Mouse (Mus musculus) urinary bladder, adult 2 months (tissue): ENCODE data around the gene Plcb2. TPM values are rescaled to one million over a fixed set of nuclear protein-coding genes. Genes with fewer than 3 reads are reported as not detected.

ENCODE experiments used
- DNase-seq: peaks from one replicate; pipeline ENCODE4 v3.0.0; 2022; ENCODE audit warnings: low spot score
- polyA plus RNA-seq: library from polyadenylated mRNA; depleted of rRNA; stranded (reverse); fragments of >200 nt; gene quantifications from 2 replicates; pipeline ENCODE4 v1.2.3, GENCODE M21; 2012

The Plcb2 gene
- polyA plus RNA-seq, 1 experiment, result 2.6 TPM

DNA sequence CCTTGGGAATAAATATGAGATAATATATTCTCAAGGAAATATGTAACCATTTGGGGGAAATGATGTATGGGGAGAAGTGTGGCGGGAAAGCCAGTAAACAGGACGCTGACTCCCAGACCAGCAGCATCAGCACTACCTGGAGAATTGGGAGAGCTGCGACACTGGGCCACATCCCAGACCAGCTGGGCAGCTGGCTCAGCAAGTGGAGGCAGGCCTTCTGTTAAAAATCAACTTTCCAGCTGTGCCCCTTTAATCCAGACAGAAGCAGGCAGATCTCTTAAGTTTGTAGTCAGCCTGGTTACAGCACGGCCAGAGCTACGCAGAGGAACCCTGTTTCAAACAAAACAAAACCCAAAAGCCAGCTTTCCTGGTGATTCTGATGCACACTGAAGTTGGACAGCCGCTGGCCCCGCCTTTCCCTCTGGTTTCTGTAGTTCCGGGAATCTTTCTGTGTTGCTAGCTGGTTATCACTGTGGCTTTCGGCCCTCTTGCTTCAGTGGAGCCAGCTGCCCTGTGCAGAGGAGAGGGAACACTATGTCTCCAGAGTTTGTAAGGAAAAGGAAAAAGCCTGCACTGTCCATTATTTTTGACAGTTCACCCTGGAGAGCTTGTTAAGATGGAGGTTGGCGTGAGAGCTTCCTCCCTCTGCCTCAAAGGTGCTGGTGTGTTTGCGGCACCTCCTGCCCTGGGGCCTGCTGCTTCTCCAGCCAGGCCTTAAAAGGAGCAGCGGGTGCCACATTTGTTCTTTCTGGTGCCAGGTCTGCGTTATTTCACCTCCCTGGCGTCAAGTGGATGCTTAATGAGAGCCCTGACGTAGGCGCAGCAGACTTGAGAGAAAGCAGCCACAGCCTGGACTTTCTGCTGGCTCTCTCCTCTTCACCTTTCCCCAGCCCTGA, 23.9 kb upstream of the Plcb2 start:
- no peak for DNase-seq

GRCm38 (mm10) chr2:118750476-118750875, 22.2 kb upstream of the Plcb2 start:
- DNase-seq, result no peak

DNA sequence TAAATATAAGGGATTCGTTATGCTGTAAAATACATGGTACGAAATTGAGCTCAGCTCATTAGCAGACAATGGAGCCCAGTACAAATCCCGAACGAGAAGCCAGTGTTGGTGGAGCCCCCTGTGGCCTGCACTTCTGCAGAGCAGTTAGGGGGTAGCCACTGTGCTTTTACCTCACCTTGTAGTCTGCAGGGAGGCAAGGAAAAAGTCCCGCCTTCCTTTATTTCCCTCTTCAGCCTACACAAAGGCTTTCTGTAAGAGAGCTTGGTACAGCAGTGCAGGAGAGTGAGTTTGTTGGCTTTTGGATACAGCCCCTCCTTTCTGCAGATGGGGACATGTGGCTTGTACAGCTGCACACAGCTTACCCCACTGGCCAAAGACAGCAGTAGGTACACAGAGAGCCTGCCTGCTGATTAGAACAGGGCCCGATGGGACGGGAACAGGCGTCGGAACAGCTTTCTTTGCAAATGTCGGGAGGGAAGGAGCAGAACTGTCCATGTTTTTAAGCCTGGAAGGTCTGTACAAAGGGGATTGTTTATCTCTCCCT, 21.2 kb upstream of the Plcb2 start:
- no peak for DNase-seq

- peak; percentile 22 for DNase-seq
These were observed 19.2 kb upstream of the Plcb2 start for GRCm38 (mm10) chr2:118747301-118747960.

GRCm38 (mm10) chr2:118745915-118746901, 18.0 kb upstream of the Plcb2 start:
- DNase-seq, result peak; percentile 42

DNA sequence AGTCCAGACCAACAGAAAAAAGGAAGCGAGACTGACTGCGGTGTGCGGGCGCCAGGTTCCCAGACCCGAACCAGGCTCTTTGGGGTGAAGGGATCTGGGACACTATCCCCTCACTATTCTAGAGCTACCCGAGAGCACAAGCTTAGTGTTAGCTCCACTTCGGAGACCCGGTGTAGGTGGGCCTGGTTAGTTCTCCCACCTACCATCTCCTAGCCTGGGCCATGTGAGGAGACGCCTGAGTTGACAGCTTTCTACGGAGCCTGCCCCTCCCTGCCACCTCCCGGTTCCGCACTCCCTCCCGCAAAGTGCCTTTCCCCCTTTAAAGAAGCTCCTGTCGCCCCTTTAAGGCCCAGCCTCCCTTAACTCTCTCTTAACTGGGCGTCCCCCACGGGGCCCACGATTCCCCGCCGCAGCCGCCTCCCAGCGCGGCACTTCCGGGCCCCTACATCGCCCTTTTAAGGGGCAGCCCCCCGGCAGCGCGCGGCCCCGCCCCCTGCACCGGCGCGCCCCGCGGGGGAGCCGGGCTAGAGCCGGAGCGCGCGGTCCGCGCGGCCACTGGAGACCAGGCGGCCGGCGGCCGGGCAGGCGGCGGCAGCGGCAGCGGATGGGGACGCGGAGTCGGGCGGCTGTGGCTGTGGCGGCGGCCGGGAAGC, 17.1 kb upstream of the Plcb2 start, which contains the start of gene Inafm2:
Inafm2 (plus strand) TSS at position 527 of the 653 bp plus-strand sequence.
- DNase-seq, result peak; percentile 92

GRCm38 (mm10) chr2:118744621-118745020, 16.4 kb upstream of the Plcb2 start:
- no peak for DNase-seq

- DNase-seq, result peak; percentile 18
These were observed 15.2 kb upstream of the Plcb2 start for GRCm38 (mm10) chr2:118743261-118743943.

DNA sequence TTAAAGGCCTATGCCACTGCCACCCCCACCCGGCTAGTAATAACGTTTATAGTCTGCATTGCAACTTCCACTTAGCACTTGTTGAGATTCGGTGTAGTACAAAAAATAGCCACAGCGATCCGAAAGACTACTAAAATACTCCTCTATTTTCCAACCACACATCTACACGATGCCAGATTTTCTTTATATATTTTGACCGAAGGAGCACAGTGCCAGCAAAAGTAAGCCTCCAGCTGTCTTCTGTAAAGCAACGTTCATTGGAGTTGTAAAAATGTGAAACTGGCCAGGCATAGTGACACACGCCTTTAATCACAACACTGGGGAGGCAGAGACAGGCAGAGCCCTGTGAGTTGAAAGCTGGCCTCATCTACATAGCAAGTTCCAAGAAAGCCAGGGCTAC, 12.9 kb upstream of the Plcb2 start:
- no peak for DNase-seq

- no peak for DNase-seq
These were observed 12.1 kb upstream of the Plcb2 start for GRCm38 (mm10) chr2:118740341-118740740.

DNA sequence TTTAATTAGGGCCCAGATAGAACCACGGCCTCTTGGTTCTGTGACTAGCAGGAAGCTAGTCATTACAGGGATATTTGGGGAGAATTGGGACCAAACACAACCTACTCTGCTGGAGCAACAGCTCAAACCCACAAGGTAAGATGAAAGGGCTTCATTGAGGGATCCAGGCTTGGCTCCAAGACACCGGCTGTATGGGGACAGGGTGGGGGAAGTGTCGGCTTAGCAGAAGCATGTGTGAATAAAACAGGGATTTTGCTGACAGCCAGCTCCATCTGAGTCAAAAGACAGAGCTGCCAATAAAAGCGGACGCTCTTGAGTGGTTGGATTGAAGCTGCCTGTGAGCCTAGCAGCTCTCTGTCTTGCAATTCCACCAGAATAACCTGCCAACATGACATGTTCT, 5.1 kb upstream of the Plcb2 start:
- peak; percentile 8 for DNase-seq

DNA sequence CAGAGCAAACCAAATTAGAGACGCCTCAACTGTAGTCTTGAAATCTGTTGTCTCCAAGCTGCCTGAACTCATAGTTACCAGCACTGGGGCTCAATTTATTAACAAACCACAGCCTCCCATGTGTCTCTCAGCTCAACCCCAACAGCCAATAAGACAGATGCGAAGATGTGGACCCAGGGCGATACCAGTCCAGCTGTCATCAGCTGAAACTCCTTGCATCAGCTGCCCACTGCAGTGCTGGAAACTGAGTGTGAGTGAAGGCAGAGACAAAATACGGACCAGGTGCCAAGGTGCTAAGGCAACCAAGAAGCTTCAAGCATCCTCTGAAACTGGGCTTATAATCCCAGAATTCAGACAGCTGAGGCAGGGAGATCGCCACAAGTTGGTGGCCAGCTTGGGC, 3.7 kb upstream of the Plcb2 start:
- peak; percentile 7 for DNase-seq

GRCm38 (mm10) chr2:118730622-118730915, 2.3 kb upstream of the Plcb2 start:
- DNase-seq, result peak; percentile 57

- DNase-seq, result peak; percentile 15
These were observed 1.8 kb upstream of the Plcb2 start for GRCm38 (mm10) chr2:118729816-118730621.

- DNase-seq, result peak; percentile 20
These were observed 956 bp upstream of the Plcb2 start for GRCm38 (mm10) chr2:118729194-118729593.

DNA sequence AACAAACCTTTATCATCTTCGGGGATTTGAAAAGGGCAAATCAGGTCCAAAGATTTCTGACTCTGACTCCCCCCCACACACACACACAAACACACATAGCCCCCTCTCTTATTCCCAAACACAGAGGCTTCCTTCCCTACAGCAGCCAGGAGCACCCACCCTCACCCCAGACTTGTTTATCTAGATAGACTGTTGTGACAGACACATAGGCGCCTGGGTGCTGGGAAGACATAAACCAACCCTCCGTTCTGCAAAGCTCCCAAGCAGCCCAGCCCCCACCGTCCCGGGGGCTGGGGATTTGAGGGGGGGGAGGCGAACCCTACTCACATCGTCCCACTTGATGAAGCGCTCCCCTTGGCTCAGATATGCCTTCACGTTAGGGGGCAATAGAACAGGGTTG, 327 bp downstream of the Plcb2 start:
- peak; percentile 13 for DNase-seq

DNA sequence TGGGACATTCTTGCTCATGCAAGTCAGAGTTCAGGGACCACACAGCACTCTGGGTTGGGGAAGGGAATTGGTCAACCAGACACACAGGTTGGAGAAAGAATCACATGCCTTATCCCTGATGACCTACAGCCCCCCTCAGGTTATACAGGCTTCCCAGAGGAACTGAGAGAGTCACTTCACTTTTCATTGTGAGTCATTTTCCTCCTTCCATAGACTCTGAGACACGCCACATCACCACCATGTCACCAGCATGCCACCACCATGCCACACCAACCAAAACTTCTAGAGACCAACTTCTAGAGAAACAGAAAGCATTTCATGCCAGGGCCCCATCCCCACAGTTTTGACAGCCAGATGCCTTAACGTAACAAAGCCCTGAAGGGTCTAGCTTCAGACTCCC, 1.4 kb downstream of the Plcb2 start:
- peak; percentile 6 for DNase-seq

DNA sequence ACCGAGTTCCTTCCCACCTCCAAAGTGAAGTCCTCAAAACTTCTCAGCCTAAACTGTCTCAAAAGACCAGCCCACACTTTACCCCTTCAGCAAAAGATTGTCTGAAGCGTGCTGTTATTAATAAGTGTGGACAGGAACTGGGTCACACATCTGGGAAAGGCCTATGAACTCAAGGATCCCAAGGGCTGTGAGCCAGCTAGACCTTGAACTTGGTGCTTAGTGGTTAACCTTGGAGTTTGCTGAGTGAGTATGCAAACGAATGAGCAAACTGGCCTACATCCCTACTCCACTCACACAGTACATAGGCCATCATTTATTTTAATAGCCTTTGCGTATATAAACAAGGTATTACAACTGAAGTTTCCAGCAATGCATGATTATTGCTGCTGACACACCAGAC, 2.7 kb downstream of the Plcb2 start:
- no peak for DNase-seq

DNA sequence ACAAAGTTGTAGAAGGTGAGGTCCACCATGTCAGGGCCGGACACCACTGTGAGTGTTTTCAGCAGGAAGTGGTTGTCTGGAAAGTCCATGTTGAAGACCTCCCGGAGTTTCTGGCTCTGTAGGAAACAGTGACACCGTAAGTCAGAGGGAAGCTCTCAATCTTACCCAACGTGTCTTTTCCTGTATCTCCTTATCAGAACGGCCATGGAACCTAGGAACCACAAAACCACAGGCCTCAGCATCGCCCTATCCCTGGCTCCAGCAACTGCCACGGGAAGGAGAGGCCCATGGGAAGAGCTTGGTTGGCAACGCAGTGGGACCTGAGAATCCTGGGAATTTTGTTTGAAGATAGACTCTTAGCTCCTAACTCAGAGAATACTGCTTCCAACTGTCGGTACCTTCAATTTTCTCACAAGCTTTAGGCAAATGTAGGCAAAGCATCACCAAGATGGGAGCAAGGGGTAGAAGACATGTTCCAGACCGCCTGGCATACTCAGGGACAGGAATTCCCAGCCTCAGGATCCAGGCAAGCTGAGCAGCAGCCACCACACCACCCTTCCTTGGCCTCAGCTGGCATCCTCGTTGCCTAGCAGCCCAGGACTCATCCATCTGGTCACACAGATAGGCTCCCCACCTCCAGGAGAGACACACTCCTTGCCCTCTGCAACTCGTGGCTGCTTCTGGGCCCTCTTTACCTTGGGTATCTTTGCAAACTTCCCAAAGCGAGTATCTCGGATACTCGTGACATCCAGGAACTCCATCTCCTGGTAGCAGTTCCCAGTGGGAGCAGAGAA, 4.3 kb downstream of the Plcb2 start:
- DNase-seq, result peak; percentile 8
